Mouse (Mus musculus): ENCODE measurements around the gene Lrrfip1.

- TF ChIP-seq CTCF (IDR thresholded peaks at IDR 0.05; ENCODE audit: low read depth) (no peak), EP300 (IDR thresholded peaks at IDR 0.05; ENCODE audit: low read depth) (no peak)
These were observed 22.6 kb upstream of the Lrrfip1 start for GRCm38 (mm10) chr1:90975960-90976359.
